Mouse (Mus musculus) CH12F3 (cell line): ENCODE results near the gene Fam124b.

Experiments used
- in situ Hi-C: fragments of 300-500 bp; cut with MboI; formaldehyde crosslinking; loops from 2 replicates; pipeline ENCODE4 v1.14.3; 2020; ENCODE audit warnings: low sequenced_read_pairs

Gene Fam124b

DNA sequence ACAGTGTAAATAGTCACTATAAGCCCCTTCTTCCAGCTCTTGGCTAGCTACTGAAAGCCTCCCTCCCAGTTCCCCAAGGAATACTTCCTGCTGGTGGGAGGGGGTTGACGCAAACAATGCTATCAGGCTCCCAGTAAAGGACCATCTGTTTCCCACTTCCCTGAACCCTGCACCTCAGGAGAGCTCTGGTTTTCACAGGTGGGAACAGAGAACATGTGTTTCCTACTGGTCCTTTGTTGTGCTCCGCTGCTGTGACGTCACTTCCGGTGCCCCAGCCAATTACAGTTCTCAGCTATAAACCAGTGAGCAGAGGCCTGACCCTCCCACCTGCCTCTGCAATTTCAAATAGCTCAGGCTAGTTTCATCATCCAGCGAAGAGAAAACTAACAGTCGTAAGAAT is at the start of gene Fam124b:
Gene Fam124b, minus strand, starts transcription at position 206 of the 400 bp plus-strand sequence.
- in situ Hi-C loops, result no loop called here

- in situ Hi-C loops, result no loop called here
These were observed 42.2 kb upstream of the Fam124b start for GRCm38 (mm10) chr1:80260443-80260842.

DNA sequence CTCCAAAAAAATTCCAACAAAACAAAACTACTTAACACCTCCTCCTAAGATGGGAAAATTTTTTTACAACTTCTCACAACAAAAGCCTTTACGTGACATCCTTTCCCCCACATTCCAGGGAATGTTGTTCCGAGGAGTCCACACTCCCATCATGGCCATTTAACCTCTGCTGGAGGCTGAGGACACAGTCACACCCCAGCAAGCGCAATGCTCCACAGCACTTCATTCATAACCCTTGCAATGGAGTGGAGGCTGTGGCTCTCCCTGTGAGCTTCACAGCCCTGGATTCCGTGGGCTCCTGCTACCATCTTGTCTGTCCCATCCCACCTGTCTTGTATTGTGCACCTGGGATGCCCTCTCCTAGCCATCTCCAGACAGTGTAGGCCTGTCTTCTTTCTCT is 40.4 kb upstream of the Fam124b start:
- in situ Hi-C loops, result no loop called here

DNA sequence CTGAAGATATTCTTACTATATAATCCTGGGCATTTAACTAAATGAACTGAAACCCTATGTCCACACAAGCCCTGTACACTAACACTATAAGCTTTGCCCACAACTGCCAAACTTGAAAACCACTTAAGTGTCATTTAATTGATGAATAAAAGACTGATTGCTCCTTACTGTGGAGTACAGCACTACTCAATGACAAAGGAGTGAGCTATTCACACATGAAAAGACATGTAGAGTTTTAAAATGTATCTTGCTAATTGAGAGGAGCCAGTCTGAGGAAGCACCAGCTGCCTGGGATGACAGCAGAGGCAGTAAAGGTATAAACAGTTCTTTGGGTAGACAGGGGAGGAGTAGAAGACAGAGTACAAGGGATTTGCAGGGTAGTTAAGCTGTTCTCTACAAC is 35.0 kb upstream of the Fam124b start:
- in situ Hi-C loops, result no loop called here

DNA sequence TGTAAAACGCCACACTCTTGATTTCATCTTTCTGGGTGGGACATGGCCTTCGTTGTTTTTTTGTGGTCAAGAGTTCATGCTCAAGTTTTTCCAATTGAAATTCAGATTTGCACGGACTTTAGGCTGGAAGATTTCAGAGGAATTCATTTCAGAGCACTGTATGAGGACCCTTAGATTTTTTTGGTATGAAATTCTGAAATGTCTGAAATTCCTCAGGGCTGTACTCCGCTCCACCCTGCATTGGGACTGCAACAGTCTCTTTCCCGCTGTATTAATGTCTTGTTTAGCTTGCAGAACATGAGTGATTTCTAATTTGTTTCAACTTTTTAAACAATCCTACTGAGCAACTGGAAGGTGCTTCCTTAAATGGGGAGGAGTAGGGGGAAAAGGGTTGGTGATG is 32.0 kb upstream of the Fam124b start:
- in situ Hi-C loops, result no loop called here

DNA sequence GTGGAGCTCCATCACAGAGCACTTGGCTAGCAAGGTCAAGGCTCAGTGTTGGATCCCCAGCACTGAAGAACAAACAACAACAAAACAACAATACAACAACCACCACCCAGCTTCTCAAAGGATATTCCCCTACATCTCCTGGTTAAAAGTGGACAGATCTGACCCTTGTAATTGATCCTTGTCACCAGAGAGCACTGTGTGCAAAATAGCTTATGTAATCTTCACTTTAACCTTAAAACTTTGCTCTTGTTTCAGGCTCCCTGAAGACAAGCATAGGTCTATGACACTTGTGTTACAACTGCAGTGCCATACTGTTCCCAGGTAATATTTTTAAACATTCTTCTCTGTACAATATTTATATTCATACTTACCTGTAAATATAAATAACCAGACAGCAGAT is 28.9 kb upstream of the Fam124b start:
- in situ Hi-C loops, result no loop called here

DNA sequence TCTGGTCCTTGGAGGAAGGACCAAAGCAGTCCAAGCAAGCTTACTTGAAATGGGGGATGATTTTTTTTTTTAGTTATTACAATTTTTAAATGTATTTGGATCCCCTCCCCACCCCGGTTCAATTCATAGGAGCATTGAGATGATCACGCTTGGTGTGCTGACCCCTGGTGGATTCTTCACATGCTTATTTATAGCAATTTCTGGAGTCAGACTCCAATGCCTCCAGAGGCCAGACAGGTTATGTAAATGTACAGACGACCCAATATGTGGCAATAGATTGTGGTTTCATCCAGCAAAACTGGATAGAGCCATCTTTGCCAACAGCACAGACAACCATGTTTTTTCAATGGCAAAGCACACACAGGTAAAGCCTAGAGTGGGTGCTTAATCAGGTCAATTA is 25.9 kb upstream of the Fam124b start:
- in situ Hi-C loops, result no loop called here

DNA sequence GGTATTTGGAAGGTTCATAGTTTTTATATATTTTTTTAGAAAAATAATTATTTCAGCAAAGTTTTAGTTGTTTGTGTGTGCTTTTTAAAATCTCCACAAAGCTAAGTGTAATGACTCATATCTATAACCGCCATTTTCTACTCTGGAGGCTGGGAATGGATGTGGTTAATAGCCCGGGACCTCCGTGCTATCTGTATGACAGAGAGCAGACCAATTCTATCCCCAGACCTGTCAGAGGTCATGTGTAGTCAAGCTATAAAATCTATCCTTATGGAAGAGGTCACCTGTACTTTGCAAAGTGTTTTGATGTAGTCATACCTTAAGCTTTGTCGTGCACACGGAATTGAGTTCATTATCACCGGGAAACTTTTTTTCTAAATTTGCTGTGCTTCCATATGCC is 23.3 kb upstream of the Fam124b start:
- in situ Hi-C loops, result no loop called here

DNA sequence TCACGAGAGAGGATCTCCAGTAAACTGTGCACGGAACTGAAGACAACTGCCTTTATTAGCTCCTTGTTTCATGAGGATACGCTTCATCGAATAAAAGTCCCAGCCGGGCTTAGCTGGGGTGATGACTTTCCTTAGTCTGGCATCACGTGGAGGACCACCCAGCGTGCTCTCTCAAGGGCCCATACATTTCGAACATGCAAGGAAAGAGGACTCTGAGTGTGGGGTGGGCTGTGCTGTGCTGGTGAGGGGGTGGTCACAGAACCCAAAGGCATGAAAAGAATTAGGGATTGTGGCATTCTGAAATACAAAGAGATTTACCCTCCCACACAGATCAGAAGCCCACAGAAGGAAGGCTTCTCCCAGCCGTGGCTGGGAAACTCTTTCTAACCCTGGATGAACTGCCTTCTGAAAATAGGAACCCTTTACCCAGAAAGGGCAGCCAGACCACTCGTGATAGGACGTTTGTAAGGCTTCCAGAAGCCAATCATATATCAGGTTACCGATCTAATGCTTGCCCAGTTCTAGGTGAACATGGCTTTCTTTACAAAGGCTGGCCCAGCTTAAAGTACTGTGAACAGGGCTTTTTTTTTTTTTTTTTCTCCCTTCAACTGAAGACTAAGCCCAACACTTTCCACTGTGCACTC is 21.9 kb upstream of the Fam124b start:
- in situ Hi-C loops, result no loop called here

DNA sequence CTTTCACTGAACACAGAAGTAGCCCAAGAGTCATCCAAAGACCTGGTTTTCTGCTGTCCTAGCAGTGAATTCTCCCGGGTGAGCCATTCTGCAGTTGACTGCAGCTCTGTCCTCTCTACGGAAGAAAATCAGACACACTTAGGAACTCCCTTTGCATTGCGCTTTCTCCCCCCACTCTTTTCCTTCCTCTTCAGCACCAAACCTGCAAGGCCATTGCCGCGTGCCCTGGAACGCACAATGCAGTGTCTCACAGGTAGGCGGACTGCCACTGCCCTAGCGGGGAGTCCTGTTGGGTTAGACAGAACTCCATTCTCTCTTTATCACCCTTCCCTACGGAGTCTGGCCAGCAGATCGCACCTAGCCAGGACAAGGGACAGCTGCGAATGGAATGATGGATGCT is 21.2 kb upstream of the Fam124b start:
- in situ Hi-C loops, result no loop called here

GRCm38 (mm10) chr1:80236951-80237702 is 18.9 kb upstream of the Fam124b start:
- in situ Hi-C loops, result no loop called here

GRCm38 (mm10) chr1:80236126-80236525 is 17.9 kb upstream of the Fam124b start:
- in situ Hi-C loops, result no loop called here

DNA sequence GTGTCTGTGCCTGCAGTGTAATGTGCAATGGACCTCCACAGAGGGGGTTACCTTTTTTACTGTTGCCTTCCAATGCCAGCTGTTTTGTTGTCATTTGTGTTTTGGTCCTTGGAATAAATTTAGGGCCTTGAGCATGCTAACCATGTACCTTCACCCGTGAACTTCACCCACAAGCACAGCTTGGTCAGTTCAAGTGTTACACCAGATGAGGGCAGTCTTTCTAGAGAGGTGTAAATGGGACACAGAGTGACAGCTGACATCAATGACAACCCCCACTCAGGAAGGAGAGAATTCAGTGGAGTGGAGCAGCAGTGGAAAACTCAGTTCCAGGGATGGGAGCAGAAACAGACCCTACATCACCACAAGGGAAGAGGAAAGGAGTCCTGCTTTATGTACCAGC is 12.3 kb upstream of the Fam124b start:
- in situ Hi-C loops, result no loop called here

DNA sequence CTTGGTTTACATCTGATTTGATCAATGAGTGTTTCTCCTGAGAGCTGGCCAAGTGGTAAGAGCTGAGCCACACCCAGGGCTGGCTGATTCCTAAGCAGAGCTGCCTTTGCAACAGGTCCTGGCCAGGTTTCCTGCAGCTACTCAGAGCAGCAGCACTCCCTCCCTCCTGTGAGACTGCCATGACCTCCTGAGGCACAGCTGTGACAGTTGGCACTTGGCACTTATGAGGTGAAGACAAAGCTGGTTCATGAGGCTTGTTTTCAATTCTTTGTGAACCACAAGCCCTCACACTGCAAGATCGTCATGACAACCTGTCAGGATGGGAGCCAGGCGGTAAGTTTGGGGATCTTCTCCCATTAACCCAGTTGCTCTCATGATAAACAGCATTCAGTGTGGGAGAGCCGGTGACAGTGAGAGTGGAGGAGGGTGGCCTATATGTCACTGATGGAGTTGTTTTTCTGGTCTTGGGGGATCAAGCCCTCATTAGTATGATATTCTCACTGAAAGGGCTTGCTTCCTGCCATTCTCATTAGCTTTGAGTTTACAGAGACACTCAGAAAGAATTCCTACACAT is 6.7 kb upstream of the Fam124b start:
- in situ Hi-C loops, result no loop called here

GRCm38 (mm10) chr1:80221151-80221550 is 2.9 kb upstream of the Fam124b start:
- in situ Hi-C loops, result no loop called here

DNA sequence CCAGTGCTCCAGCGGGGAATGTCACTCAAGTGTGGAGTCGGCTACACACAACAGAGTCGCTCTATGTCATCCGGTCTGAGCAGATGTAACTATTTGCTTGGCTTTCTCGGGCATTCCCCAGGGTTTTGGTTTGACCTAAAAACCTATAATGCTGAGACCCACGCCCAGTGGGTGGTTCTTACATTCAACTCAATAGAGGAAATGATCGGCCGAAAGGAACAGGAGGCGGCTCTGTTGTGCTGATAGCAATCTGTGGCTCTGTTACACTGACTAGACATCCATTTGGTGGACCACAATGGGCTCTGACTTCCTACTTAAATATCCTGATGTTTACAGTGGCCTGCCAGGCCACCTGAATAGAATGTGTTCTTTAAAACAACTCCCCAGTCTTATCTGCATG is 4.4 kb downstream of the Fam124b start:
- in situ Hi-C loops, result no loop called here

DNA sequence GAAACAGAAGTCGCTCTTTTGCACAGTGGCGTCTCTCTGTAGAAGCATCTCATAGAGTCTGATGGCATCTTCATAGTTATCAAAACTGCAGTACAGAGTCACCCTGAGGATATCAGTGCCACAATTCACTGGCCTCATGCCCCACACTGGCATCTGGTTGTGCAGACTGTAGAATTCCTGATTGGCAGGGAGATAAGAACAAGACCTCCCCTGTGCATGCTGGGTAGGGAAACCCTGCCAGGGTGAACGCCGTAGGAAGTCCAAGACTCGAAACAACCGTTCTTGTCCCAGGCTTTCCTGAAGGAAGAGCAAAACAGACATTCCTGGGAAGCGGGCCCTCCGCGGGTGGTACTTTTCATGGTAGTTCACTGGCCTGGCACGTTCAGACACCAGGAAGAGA is 5.1 kb downstream of the Fam124b start:
- in situ Hi-C loops, result no loop called here

DNA sequence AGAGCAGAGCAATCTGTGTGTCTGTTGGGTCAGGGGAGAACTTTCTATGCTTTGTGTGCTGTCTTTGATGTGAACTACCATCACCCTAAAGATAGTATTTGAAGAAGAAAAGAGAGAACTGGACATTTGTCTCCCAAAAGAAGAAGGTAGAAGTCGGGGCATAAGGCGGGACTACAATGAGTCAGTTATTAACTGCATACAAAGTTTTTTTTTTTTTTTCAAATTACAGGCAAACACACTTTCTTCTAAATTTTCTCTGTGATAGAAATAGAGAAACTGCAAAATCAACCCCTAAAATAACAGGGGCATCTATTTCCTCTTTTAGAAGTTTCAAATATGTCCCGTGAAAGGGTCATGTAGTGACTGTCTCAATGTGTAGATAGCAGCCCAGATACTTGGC is 16.0 kb downstream of the Fam124b start:
- in situ Hi-C loops, result no loop called here

DNA sequence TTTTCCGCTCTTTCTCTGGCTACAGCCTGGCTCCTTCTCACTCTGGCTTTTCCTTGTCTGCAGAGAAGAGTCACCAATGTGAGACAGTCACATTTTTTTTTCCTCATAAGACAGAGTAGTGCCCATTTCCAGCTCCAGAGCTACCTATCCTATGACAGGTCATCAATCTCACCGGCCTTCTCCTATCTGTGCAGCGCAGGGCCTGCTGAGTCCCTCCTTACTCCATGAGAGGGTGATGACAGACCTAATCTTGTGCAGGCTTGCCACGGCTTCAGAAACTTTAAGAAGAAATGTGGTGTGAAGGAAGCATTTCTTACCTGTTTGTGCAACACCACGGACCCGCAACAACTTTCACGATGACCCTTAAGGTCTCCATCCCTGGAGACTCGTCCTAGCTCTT is 25.4 kb downstream of the Fam124b start:
- in situ Hi-C loops, result no loop called here

GRCm38 (mm10) chr1:80181414-80181805 is 36.9 kb downstream of the Fam124b start:
- in situ Hi-C loops, result loop anchor here (5.0 kb wide), 1 partner anchor 336 kb away; no protein-coding TSS in a partner anchor

GRCm38 (mm10) chr1:80180767-80181413 is 37.4 kb downstream of the Fam124b start:
- in situ Hi-C loops, result loop anchor here (5.0 kb wide), 1 partner anchor 336 kb away; no protein-coding TSS in a partner anchor

DNA sequence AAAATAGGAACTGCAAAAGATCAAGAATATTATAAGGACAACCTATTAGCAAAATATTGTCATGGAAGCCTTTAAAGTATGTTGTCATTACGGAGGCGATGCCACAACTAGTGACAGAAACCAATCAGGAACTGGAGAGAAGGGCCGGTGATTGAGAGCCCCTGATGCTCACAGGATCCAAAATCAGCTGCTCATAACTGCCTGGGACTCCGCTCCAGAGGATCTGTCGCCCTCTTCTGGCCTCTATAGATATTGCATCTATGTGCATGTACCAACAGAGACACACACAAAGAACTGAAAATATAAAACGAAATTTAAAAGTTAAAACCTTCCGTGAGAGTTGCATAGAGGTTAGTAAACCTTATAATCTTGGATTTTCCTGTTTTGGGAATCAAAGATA is 38.1 kb downstream of the Fam124b start:
- in situ Hi-C loops, result loop anchor here (5.0 kb wide), 1 partner anchor 337 kb away; no protein-coding TSS in a partner anchor
